Mouse (Mus musculus): ENCODE measurements around the gene Sost. TPM values are rescaled to one million over a fixed set of nuclear protein-coding genes. Genes with fewer than 3 reads are reported as not detected.

Gene Sost
- polyA plus RNA-seq, 1 experiment from 2014 or later, result 0.43 TPM

DNA sequence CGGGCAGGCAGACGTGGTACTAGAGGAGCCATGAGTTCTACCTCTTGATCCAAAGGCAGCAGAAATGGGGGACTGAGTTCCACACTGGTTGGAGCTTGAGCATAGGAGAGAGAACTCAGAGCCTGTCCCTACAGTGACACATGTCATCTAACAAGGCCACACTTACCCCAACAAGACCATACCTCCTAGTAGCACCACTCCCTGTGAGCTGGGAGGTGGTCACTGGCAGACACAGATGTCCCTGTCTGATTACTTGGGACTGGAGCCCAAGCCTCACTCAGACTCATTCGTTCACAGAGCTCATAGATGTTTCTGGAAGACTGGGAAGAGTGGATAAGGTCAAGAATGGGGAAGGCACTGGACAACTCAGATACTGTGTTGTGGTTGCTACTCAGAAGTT lies 48.2 kb downstream of the Sost start:
- no peak for ATAC-seq (ENCODE audit: insufficient number of reproducible peaks, low FRiP score, low TSS enrichment, low read depth)
- H3K9me3 ChIP-seq (ENCODE audit: control insufficient read depth, low read length), result no peaks in the 10 kb centered on the region
- H3K9ac ChIP-seq (ENCODE audit: low read length), result no peak overlapping the region
- H3K36me3 ChIP-seq (ENCODE audit: control insufficient read depth, insufficient read depth, low read length), result no peaks in the 10 kb centered on the region
- no peak overlapping the region for H3K27ac ChIP-seq (replicated peaks; ENCODE audit: low read depth, low read length)
- 73% methylated on average over 3 of the region's 3 CpGs for WGBS
- H3K4me3 ChIP-seq (ENCODE audit: low read depth, low read length), result no peak overlapping the region
- H3K4me1 ChIP-seq (ENCODE audit: control insufficient read depth, insufficient read depth, low read length), result no peaks in the 10 kb centered on the region
- H3K4me2 ChIP-seq (ENCODE audit: low read depth, severe bottlenecking), result no peak overlapping the region
- no peak for DNase-seq (ENCODE audit: low spot score)
- H3K27me3 ChIP-seq (ENCODE audit: control insufficient read depth, insufficient read depth, low read length), result no peaks in the 10 kb centered on the region

DNA sequence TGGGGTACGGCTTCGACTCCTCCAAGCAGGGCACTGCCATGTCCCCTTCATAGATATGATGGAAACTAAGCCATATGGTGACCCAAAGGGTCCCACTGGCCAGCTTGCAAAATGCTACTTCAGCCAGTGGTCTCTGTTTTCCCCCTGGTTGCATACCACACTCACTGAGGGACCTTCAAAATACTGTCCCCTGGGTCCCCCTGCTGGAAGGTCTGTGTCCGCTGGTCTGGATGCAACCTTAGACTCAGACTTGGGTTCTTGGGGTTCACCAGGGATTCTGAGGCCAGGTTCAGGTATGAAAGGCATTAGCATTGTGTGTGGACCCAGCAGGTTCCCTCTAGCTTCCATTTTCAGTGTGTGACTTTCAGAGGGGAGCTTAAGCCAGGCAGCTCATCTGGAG lies 50.0 kb downstream of the Sost start:
- Histone ChIP-seq H3K9ac (ENCODE audit: low read length) (no peak overlapping the region), H3K27ac (replicated peaks; ENCODE audit: low read depth, low read length) (no peak overlapping the region), H3K27me3 (ENCODE audit: control insufficient read depth, insufficient read depth, low read length) (no peaks in the 10 kb centered on the region; the same call in 1 of the 2 replicates), H3K4me1 (ENCODE audit: control insufficient read depth, insufficient read depth, low read length) (peaks cover 2% of the 10 kb centered on the region; the same call in 1 of the 2 replicates), H3K9me3 (ENCODE audit: control insufficient read depth, low read length) (no peaks in the 10 kb centered on the region), H3K4me3 (ENCODE audit: low read depth, low read length) (no peak overlapping the region), H3K4me2 (ENCODE audit: low read depth, severe bottlenecking) (no peak overlapping the region), H3K36me3 (ENCODE audit: control insufficient read depth, insufficient read depth, low read length) (no peaks in the 10 kb centered on the region)
- ATAC-seq (ENCODE audit: insufficient number of reproducible peaks, low FRiP score, low TSS enrichment, low read depth) (no peak), DNase-seq (ENCODE audit: low spot score) (no peak)
- WGBS, result 57% methylated on average over 3 of the region's 3 CpGs

DNA sequence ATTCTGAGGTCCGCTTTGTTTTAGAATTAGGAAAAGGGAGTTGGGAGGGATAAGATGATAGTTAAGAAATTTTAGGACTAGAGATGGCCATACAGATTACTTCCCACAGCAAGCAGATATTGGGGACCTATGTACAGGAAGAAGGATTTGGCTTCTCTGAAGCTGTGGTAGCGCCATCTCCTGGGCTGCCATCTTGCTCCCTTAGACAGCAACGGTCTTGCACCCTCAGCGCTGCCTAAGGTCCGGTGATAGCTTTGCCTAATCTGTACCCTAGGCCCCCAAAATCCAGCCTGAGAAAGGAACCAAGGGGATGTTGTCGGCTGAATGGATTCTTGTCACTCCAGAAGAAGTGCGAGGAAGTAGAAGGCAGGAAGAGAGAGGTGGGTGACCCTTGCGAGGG lies 53.2 kb downstream of the Sost start:
- Histone ChIP-seq H3K4me1 (ENCODE audit: control insufficient read depth, insufficient read depth, low read length) (peaks cover 5% of the 10 kb centered on the region), H3K9ac (ENCODE audit: low read length) (no peak overlapping the region), H3K4me3 (ENCODE audit: low read depth, low read length) (no peak overlapping the region), H3K27ac (replicated peaks; ENCODE audit: low read depth, low read length) (no peak overlapping the region), H3K4me2 (ENCODE audit: low read depth, severe bottlenecking) (no peak overlapping the region), H3K36me3 (ENCODE audit: control insufficient read depth, insufficient read depth, low read length) (no peaks in the 10 kb centered on the region), H3K9me3 (ENCODE audit: control insufficient read depth, low read length) (no peaks in the 10 kb centered on the region), H3K27me3 (ENCODE audit: control insufficient read depth, insufficient read depth, low read length) (no peaks in the 10 kb centered on the region; the same call in 1 of the 2 replicates)
- WGBS, result 60% methylated on average over 8 of the region's 8 CpGs
- no peak for DNase-seq (ENCODE audit: low spot score)
- no peak for ATAC-seq (ENCODE audit: insufficient number of reproducible peaks, low FRiP score, low TSS enrichment, low read depth)

Other genes starting within 250 kb of the Sost start
- gene Dhx8, start 234.1 kb downstream of the Sost start, polyA plus RNA-seq (2014; fragmentation: Nextera tagmentation; extraction: Ambion mirVana), result 52.0 and 61.8 TPM in 2 replicates
- 27.6 and 29.3 TPM in 2 replicates for gene Etv4, start 181.6 kb downstream of the Sost start, polyA plus RNA-seq (2014; fragmentation: Nextera tagmentation; extraction: Ambion mirVana)
- gene Meox1, start 72.6 kb downstream of the Sost start, polyA plus RNA-seq (2014; fragmentation: Nextera tagmentation; extraction: Ambion mirVana), result 10.7 and 12.6 TPM in 2 replicates
- gene Cfap97d1, start 17.3 kb upstream of the Sost start, polyA plus RNA-seq (2014; fragmentation: Nextera tagmentation; extraction: Ambion mirVana), result not detected in 2 replicates
- gene Dusp3, start 20.0 kb upstream of the Sost start, polyA plus RNA-seq (2014; fragmentation: Nextera tagmentation; extraction: Ambion mirVana), result 9.8 and 11.3 TPM in 2 replicates
- gene Mpp3, start 61.4 kb upstream of the Sost start, polyA plus RNA-seq (2014; fragmentation: Nextera tagmentation; extraction: Ambion mirVana), result 11.3 and 12.7 TPM in 2 replicates
- 0.35 and 0.47 TPM in 2 replicates for gene Cd300lg, start 74.5 kb upstream of the Sost start, polyA plus RNA-seq (2014; fragmentation: Nextera tagmentation; extraction: Ambion mirVana)
- gene Mpp2, start 121.5 kb upstream of the Sost start, polyA plus RNA-seq (2014; fragmentation: Nextera tagmentation; extraction: Ambion mirVana), result 9.1 and 10.7 TPM in 2 replicates
- gene Ppy, start 134.3 kb upstream of the Sost start, polyA plus RNA-seq (2014; fragmentation: Nextera tagmentation; extraction: Ambion mirVana), result not detected in 2 replicates
- gene Pyy, start 140.8 kb upstream of the Sost start, polyA plus RNA-seq (2014; fragmentation: Nextera tagmentation; extraction: Ambion mirVana), result not detected in 2 replicates
- 0.08 and 0.13 TPM in 2 replicates for gene Nags, start 178.5 kb upstream of the Sost start, polyA plus RNA-seq (2014; fragmentation: Nextera tagmentation; extraction: Ambion mirVana)
- 39.3 and 41.2 TPM in 2 replicates for gene Tmem101, start 189.4 kb upstream of the Sost start, polyA plus RNA-seq (2014; fragmentation: Nextera tagmentation; extraction: Ambion mirVana)
- gene Lsm12, start 218.3 kb upstream of the Sost start, polyA plus RNA-seq (2014; fragmentation: Nextera tagmentation; extraction: Ambion mirVana), result 74.5 and 88.5 TPM in 2 replicates
- 39.8 and 41.9 TPM in 2 replicates for gene G6pc3, start 222.6 kb upstream of the Sost start, polyA plus RNA-seq (2014; fragmentation: Nextera tagmentation; extraction: Ambion mirVana)